Mouse (Mus musculus): ENCODE measurements around the gene Zmym3.

Gene Zmym3

GRCm38 (mm10) chrX:101420700-101421095, at the start of gene Zmym3:
Zmym3 (minus strand) TSS chrX:101420849.
- DNase-seq (ENCODE audit: low spot score in 2 of 2) = no peak

GRCm38 (mm10) chrX:101451591-101451990, 30.9 kb upstream of the Zmym3 start:
- no peak for DNase-seq (ENCODE audit: low spot score in 2 of 2)

- DNase-seq (ENCODE audit: low spot score in 2 of 2) = no peak
Measured at GRCm38 (mm10) chrX:101451147-101451546, 30.5 kb upstream of the Zmym3 start.

DNA sequence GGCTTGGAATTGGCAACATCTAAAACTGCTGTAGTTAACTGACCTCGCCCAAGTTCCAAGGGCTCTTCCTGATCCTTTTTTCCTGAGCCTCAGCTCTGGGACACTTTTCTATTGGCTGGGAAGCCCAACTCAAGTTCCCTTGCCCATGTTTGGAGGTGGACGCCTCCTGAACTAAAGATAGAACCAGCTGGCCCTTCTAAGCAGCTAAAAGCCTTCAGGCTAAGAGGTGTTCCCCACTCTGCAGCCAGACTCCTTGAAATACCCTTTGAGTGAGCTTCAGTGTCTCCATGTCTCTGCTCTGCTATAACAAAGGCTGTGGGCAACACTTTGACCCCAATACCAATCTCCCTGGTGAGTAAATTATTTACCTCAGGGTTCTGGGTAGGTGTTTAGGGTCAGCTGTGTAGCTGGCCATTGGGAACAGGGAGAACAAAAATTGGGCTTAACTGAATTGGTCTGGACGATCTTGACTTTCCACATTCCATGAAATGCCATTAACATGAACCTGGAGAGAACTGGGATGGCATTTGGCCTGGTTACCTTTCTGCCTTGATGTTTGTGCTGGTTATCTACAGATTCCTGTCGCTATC, 28.3 kb upstream of the Zmym3 start, which contains the start of gene Itgb1bp2:
Gene Itgb1bp2 (plus strand): TSS at position 203 of the 590 bp plus-strand sequence.
- peak in 1 of 2 experiments; percentile 1 for DNase-seq (ENCODE audit: low spot score in 2 of 2)

DNA sequence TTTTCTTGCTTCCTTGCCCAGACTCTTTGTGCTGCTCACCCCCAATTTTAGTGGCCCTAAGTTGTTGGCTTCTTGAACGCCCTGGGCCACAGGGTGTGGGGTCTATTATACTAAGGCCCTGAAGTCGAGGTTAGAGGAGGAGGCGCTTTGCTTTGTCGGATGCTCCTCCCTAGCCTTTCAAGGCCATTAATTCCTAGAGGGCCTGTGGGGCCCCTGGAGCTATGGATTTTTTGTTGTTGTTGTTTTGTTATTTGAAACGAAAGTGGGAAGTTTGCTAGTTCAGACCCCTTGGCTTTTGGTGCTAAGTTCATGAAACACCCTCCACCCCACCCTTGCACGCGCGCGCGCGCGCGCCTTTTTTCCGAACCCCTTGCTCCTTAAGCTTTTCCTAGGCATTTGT, 9.3 kb upstream of the Zmym3 start:
- DNase-seq (ENCODE audit: low spot score in 2 of 2) = no peak

- DNase-seq (ENCODE audit: low spot score in 2 of 2) = peak; percentile 52 to 72
Measured at GRCm38 (mm10) chrX:101429142-101429949, 8.7 kb upstream of the Zmym3 start, which contains the start of gene Nono. Nono (plus strand) TSS chrX:101429318.

DNA sequence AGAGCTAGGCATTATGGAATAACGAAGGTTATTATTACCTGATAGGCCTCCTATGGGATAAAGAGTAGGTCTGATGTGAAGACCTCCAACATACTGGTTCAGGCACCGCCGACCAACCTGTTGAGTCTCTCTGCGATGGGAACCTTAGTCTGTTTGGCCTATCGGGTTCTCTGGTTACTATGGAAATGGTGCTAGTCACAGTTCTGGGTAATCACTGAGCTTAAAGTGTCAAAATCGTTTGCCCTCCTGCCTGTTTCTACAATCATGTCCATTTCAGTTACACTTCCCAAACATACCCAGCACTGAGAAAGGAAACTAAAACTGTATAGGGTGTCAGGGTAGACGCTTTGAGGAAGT, 8.1 kb upstream of the Zmym3 start:
- no peak for DNase-seq (ENCODE audit: low spot score in 2 of 2)

DNA sequence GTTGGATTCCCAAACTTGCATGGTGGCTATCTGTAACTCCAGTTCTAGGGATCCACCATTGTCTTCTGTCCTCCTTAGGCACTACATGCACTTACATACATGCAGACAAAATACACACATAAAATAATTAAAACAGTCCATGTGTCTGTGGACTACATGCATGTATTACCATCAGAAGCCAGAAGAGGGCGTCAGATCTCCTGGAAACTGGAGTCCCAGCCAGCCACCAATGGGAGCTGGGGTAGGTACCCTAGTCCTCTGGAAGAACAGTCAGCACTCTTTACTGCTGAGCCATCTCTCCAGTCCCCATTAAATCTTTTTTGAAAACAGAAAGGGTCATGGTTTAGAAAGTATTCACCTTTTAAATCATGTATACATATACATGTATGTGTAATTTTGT, 7.1 kb upstream of the Zmym3 start:
- DNase-seq (ENCODE audit: low spot score in 2 of 2) = no peak

GRCm38 (mm10) chrX:101423462-101423861, 2.8 kb upstream of the Zmym3 start:
- no peak for DNase-seq (ENCODE audit: low spot score in 2 of 2)

GRCm38 (mm10) chrX:101419725-101420699, 637 bp downstream of the Zmym3 start:
- peak; percentile 70 to 71 for DNase-seq (ENCODE audit: low spot score in 2 of 2)

GRCm38 (mm10) chrX:101418946-101419724, 1.5 kb downstream of the Zmym3 start:
- peak in 1 of 2 experiments; percentile 16 for DNase-seq (ENCODE audit: low spot score in 2 of 2)

DNA sequence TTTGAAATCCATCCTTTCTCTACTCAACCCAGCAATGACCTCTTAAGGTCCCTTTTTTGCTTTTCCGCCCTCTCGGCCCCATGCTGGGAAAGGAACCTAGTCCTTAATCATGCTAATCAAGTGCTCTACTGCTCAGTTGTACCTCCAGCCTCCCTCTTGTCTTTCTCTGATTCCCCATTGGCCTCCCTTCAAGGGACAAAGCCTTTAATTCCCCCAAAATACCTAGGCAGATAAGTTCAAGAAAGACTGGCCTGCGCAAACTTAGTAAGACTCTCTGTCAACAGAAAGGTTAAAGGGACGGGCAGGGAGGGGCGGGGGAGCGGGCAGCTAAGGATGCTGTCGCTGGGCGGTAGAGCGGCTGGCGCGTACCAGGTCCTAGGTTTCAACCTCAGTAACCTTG, 24.2 kb downstream of the Zmym3 start:
- DNase-seq (ENCODE audit: low spot score in 2 of 2) = no peak

DNA sequence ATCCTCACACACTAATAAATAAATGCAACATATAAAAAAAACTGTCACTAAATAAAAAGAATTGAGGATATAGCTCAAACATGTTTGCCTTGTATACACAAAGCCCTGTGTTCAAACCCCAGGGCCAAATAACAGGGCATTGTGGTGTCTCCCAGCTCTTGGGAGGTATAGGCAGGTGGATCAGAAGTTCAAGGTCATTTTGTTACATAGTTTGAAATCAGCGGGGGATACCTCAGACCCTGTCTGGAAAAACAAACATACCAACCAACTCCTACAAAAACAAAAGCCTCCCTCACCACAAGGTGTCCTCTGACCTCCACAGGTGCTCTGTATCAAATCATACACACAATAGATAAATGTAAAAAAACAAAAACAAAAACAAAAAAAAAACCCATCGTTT, 26.3 kb downstream of the Zmym3 start:
- DNase-seq (ENCODE audit: low spot score in 2 of 2) = no peak

DNA sequence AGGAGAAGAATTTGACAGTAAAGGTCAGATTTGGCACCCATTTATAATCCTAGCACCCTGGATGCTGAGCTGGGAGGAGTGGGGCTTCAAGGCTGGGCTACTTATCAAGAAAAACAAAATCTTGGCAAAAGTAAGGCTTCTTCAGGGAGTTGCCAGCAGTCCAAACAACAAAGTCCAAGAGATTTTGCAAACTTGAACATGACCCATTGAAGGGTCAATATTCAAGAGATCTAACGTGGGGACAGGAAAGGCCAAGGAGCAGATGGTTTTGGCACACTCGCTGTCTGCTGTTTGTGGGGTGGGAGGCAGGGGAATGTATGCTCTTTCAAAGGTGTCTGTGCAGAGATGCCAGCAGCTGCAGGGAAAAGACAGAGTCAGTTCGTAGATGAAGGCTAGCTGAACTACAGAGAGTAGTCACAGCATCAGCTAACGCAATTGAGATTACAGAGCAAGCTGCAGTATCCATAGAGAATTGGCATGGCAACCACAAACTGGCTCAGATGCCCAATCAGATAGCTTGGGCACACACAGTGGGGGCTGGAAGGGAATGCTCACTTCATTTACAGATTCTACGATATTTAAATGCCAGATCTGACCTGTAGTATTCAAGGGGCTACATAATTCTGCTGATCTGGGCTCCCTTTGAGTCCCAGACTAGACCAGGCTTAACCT, 31.6 kb downstream of the Zmym3 start:
- no peak for DNase-seq (ENCODE audit: low spot score in 2 of 2)

- DNase-seq (ENCODE audit: low spot score in 2 of 2) = no peak
Measured at GRCm38 (mm10) chrX:101386222-101386621, 34.4 kb downstream of the Zmym3 start.

- no peak for DNase-seq (ENCODE audit: low spot score in 2 of 2)
Measured at GRCm38 (mm10) chrX:101384439-101385137, 36.1 kb downstream of the Zmym3 start.

- no peak for DNase-seq (ENCODE audit: low spot score in 2 of 2)
Measured at GRCm38 (mm10) chrX:101383455-101383854, 37.2 kb downstream of the Zmym3 start.

DNA sequence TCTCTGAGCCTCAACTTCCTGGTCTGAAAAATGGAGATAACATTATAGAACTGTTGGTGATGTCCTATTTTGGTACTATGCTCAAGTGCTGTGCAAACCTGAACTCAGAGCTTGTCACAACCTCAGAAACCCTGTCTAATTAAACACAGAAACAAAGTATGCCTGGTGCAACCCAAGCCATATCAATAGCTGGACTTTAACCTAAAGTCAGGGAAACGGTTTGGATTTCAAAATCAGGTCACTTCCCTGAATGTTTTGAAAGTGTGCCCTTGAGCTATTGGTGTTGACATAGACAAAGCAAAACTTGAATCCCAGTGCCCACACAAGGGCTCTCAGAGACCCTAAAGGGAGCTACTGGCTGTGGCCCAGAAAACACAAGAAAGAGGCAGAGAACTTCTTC, 40.9 kb downstream of the Zmym3 start:
- DNase-seq (ENCODE audit: low spot score in 2 of 2) = no peak

DNA sequence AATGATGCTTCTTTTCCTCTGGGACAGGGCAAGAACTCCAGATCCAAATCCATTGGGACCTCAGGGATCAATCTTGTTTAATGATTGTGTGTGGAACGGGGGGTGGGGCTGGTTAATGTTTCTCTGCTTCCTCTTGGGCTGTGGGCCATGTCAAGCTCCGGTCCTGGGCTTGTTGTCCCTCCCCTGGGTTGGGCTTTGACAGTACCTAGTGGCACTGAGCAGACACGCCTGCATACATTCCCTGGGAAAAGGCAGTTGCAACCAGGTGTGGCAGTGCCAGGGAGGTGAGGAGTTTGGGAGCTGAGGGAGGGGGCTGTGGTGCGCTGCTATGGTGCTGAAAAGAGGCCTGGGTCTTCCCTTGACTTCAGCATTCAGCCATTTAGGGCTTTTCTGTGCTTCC, 43.6 kb downstream of the Zmym3 start:
- DNase-seq (ENCODE audit: low spot score in 2 of 2) = no peak

All from urinary bladder, adult 18-20 months (tissue).